Mouse (Mus musculus): ENCODE data around the gene Ccdc24. TPM values are rescaled to one million over a fixed set of nuclear protein-coding genes. Genes with fewer than 3 reads are reported as not detected.
A peak's percentile ranks its signal among the peaks of the same experiment; 100 is the strongest.

Gene Ccdc24
- polyA plus RNA-seq, 1 experiment from 2014 or later: 0.70 TPM

DNA sequence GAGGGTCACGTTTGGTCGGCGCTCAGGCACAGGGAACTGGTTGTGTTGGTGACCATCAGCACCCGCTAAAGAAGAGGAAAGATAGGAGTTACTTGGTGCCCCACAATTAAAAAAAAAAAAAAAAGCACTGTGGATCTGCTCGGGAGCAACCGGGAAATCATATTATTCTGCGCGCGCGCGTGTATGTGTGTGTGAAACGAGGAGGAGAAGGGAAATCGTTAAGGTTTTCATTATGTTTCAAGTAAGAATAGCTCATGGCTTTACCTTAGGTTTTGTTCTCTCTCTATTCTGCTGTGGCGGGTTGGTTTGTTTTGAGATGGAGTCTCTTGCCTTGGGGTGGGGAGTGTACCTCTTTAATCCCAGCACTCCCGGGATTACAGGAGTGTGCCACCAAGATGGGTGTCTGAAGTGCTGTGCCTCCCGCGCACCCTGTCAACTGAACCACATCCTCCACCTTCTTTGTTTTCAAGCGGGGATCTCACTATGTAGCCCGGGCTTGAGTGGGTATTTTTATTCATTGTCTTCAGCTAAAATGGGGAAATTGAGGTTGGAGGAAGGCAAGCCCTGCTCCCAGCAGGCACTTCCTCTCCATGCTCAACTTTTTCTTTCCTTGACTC, 43.2 kb upstream of the Ccdc24 start:
- WGBS: 2% methylated on average over 19 of the region's 19 CpGs
- Histone ChIP-seq H3K4me1 (ENCODE audit: control insufficient read depth in 2 of 2, insufficient read depth in 2 of 2, low read length in 2 of 2) (peaks cover 38 to 44% of the 10 kb centered on the region in 2 experiments), H3K27me3 (ENCODE audit: control insufficient read depth, insufficient read depth, low read length) (no peaks in the 10 kb centered on the region), H3K36me3 (ENCODE audit: control insufficient read depth, insufficient read depth, low read length) (peaks cover 24% of the 10 kb centered on the region), H3K4me2 (ENCODE audit: low read length) (peak overlapping the region; percentile 96), H3K27ac (replicated peaks in 1 of 2; ENCODE audit: control insufficient read depth in 1 of 2, insufficient read depth in 1 of 2, low read depth in 2 of 2, low read length in 2 of 2) (peak overlapping the region; percentile 57 to 87; a peak in 3 of 4 replicates), H3K4me3 (ENCODE audit: control insufficient read depth in 1 of 2, insufficient read depth in 1 of 2, low read depth in 1 of 2, low read length in 2 of 2) (peak overlapping the region; percentile 65 to 85), H3K9ac (ENCODE audit: low read length) (peak overlapping the region; percentile 91), H3K9me3 (ENCODE audit: control insufficient read depth, low read length) (no peaks in the 10 kb centered on the region)
- ATAC-seq (ENCODE audit: insufficient number of reproducible peaks, insufficient read depth, low FRiP score, low read depth): no peak

DNA sequence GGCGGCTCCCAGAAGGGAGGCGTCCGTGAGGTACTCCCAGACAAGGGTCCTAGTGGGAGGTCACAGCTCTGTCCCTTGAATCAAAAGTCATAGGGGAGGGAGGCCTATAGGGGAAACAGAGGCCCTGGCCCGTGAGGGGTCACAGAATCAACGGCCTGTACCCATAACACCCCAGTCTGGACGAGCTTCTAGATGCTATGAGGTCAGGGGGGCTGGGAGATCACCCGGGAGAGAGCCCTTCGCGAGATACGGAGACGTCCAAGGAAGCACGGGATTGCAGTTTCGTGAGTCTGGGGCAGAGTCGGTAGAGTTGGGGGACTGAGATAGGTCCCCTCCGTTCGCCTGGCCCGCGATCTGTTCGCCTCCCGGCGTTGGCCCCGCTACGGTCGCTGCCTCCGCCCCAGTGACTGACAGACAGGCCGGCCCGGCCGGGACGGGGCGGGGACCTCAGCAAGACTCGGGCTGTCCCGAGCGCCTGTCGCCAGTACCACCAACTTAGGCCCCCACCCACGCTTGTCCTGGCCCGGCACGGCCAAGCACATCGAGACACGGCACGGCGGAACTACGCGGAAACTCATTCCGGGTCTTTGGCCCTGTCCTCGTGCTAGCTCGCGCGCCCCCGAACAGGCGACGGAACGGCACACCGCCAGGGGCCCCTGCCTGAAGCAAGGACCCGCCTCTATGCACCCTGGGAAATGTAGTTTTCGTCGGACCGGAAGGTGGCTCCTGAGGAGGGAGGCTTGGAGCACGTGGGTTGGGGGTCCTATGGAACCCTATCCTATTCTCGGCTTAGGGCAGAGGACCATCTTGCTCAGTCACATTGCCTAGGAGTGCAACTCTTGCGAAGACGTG, 42.5 kb upstream of the Ccdc24 start, which contains the start of gene Ipo13:
TSS of gene Ipo13 (minus strand) at position 409 of the 852 bp plus-strand sequence.
- Histone ChIP-seq H3K4me1 (ENCODE audit: control insufficient read depth in 2 of 2, insufficient read depth in 2 of 2, low read length in 2 of 2) (peaks cover 38 to 44% of the 10 kb centered on the region in 2 experiments), H3K36me3 (ENCODE audit: control insufficient read depth, insufficient read depth, low read length) (peaks cover 31% of the 10 kb centered on the region), H3K27me3 (ENCODE audit: control insufficient read depth, insufficient read depth, low read length) (no peaks in the 10 kb centered on the region), H3K4me2 (ENCODE audit: low read length) (peak within 1 kb of the TSS; percentile 96), H3K4me3 (ENCODE audit: control insufficient read depth in 1 of 2, insufficient read depth in 1 of 2, low read depth in 1 of 2, low read length in 2 of 2) (peak within 1 kb of the TSS; percentile 65 to 85), H3K9ac (ENCODE audit: low read length) (peak within 1 kb of the TSS; percentile 91), H3K27ac (replicated peaks in 1 of 2; ENCODE audit: control insufficient read depth in 1 of 2, insufficient read depth in 1 of 2, low read depth in 2 of 2, low read length in 2 of 2) (peak within 1 kb of the TSS; percentile 87 to 95), H3K9me3 (ENCODE audit: control insufficient read depth, low read length) (no peaks in the 10 kb centered on the region)
- WGBS: under 1% methylated on average over 61 of the region's 61 CpGs
- peak; percentile 87 for ATAC-seq (ENCODE audit: insufficient number of reproducible peaks, insufficient read depth, low FRiP score, low read depth)

DNA sequence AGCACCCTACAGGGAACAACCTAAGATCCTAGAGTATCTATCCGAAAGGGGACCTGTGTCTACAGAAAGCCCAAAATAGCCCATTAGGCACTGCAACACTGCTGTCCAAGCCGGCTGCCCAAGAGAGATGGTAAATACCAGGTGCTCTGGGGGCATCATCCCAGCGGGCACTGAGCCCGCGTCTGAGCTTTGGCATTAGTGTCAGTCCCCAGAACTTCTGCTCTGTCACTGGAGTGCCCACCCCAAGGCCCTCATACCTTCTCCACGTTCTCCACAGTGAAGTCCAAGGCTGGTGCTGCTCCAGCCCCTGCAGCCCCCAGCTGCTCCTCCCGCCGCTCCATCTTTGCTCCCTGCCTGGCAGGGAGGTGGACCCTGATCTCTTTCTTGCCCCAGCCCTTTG, 41.7 kb upstream of the Ccdc24 start:
- no peak for ATAC-seq (ENCODE audit: insufficient number of reproducible peaks, insufficient read depth, low FRiP score, low read depth)
- WGBS: 14% methylated on average over 8 of the region's 8 CpGs
- H3K27ac ChIP-seq (replicated peaks in 1 of 2; ENCODE audit: control insufficient read depth in 1 of 2, insufficient read depth in 1 of 2, low read depth in 2 of 2, low read length in 2 of 2): 0 out of 4 replicates have a peak overlapping the region, but pooled peaks of 1 of the 2 experiments have one; percentile 87
- H3K4me1 ChIP-seq (ENCODE audit: control insufficient read depth in 2 of 2, insufficient read depth in 2 of 2, low read length in 2 of 2): peaks cover 39 to 46% of the 10 kb centered on the region in 2 experiments
- peak overlapping the region; percentile 91 for H3K9ac ChIP-seq (ENCODE audit: low read length)
- peak overlapping the region; percentile 96 for H3K4me2 ChIP-seq (ENCODE audit: low read length)
- H3K9me3 ChIP-seq (ENCODE audit: control insufficient read depth, low read length): no peaks in the 10 kb centered on the region
- H3K27me3 ChIP-seq (ENCODE audit: control insufficient read depth, insufficient read depth, low read length): no peaks in the 10 kb centered on the region
- H3K4me3 ChIP-seq (ENCODE audit: control insufficient read depth in 1 of 2, insufficient read depth in 1 of 2, low read depth in 1 of 2, low read length in 2 of 2): peak overlapping the region; percentile 65 to 85
- H3K36me3 ChIP-seq (ENCODE audit: control insufficient read depth, insufficient read depth, low read length): peaks cover 36% of the 10 kb centered on the region

DNA sequence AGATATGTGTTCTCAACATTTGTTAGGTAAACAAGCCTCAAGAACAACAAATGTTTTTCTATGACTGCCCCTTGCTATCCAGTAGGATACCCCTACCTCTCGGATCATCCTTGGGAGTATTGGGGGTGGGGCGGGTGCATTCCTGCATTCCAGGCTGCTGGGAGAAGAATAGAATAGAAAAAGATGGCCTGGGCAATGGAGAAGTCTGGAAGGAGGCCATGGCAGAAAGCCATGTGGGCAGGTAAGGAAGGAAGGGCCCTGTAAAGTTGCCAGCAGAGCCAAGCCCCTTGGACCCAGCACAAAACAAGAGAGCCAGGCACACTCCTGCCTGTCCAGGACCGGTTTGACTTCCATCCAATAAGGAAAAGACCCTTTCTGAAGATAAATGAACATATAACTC, 41.1 kb upstream of the Ccdc24 start:
- 34% methylated on average over 3 of the region's 3 CpGs for WGBS
- no peak for ATAC-seq (ENCODE audit: insufficient number of reproducible peaks, insufficient read depth, low FRiP score, low read depth)
- peaks cover 37% of the 10 kb centered on the region for H3K36me3 ChIP-seq (ENCODE audit: control insufficient read depth, insufficient read depth, low read length)
- H3K27ac ChIP-seq (replicated peaks in 1 of 2; ENCODE audit: control insufficient read depth in 1 of 2, insufficient read depth in 1 of 2, low read depth in 2 of 2, low read length in 2 of 2): 0 out of 4 replicates have a peak overlapping the region, but pooled peaks of 1 of the 2 experiments have one; percentile 87
- H3K4me2 ChIP-seq (ENCODE audit: low read length): peak overlapping the region; percentile 96
- H3K9ac ChIP-seq (ENCODE audit: low read length): peak overlapping the region; percentile 91
- H3K4me1 ChIP-seq (ENCODE audit: control insufficient read depth in 2 of 2, insufficient read depth in 2 of 2, low read length in 2 of 2): peaks cover 35 to 44% of the 10 kb centered on the region in 2 experiments
- H3K9me3 ChIP-seq (ENCODE audit: control insufficient read depth, low read length): no peaks in the 10 kb centered on the region
- H3K4me3 ChIP-seq (ENCODE audit: control insufficient read depth in 1 of 2, insufficient read depth in 1 of 2, low read depth in 1 of 2, low read length in 2 of 2): peak overlapping the region; percentile 65 to 85; a peak in 3 of 4 replicates
- H3K27me3 ChIP-seq (ENCODE audit: control insufficient read depth, insufficient read depth, low read length): no peaks in the 10 kb centered on the region

DNA sequence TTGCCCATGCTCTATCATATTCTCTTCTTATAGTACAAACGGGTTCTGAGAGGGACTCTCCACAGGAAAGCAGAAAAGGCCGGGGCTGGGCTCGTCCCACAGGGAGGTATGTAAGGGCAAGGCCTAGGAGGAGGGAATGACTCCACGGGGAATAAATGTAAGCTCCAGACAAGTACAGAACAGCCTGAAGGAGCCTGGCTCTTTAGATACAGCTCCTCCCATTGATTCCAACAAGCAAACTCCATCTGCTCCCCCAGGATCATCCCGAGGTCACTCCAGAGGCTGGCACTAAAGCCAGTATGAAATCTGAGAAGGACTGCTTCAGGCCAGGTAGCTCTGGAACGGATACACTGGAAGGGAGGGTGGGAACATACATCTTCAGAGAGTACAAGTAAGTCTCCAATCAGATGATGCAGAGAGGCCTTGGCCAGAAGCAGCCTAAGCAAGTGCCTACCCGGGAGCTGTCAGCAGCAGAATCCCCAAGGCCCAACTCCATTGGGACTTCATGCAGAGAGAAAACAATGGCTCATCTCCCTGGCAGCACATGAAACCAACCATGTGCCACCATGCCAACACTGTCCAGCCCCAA, 40.4 kb upstream of the Ccdc24 start:
- no peak overlapping the region for H3K27ac ChIP-seq (replicated peaks in 1 of 2; ENCODE audit: control insufficient read depth in 1 of 2, insufficient read depth in 1 of 2, low read depth in 2 of 2, low read length in 2 of 2)
- H3K27me3 ChIP-seq (ENCODE audit: control insufficient read depth, insufficient read depth, low read length): no peaks in the 10 kb centered on the region
- H3K36me3 ChIP-seq (ENCODE audit: control insufficient read depth, insufficient read depth, low read length): peaks cover 43% of the 10 kb centered on the region
- 60% methylated on average over 7 of the region's 7 CpGs for WGBS
- H3K4me3 ChIP-seq (ENCODE audit: control insufficient read depth in 1 of 2, insufficient read depth in 1 of 2, low read depth in 1 of 2, low read length in 2 of 2): no peak overlapping the region
- ATAC-seq (ENCODE audit: insufficient number of reproducible peaks, insufficient read depth, low FRiP score, low read depth): no peak
- peak overlapping the region; percentile 96 for H3K4me2 ChIP-seq (ENCODE audit: low read length)
- peaks cover 31 to 37% of the 10 kb centered on the region in 2 experiments for H3K4me1 ChIP-seq (ENCODE audit: control insufficient read depth in 2 of 2, insufficient read depth in 2 of 2, low read length in 2 of 2)
- H3K9ac ChIP-seq (ENCODE audit: low read length): peak overlapping the region; percentile 18; the same call in 1 of the 2 replicates
- H3K9me3 ChIP-seq (ENCODE audit: control insufficient read depth, low read length): no peaks in the 10 kb centered on the region

DNA sequence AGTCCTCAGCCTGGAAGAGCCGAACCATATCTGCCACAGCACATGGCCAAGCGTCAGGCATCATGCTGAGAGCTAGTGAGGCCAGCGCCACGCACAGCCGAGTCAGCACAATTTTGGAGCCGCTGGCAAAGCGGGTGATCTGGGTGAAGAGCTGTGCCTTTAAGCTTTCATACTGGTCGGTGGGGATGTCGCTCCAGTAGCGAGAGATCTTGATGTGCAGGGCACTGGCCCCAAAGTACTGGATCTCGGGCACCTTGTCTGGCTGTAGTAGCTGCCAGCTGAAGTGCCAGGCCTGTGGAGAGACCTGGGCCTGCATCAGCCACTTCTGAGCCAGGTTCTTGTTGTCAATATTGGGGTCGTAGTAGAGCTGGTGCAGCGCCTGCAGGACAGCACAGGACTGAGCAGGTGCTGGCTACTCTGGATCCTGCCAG, 39.8 kb upstream of the Ccdc24 start:
- Histone ChIP-seq H3K9me3 (ENCODE audit: control insufficient read depth, low read length) (no peaks in the 10 kb centered on the region), H3K9ac (ENCODE audit: low read length) (no peak overlapping the region), H3K4me2 (ENCODE audit: low read length) (no peak overlapping the region), H3K4me1 (ENCODE audit: control insufficient read depth in 2 of 2, insufficient read depth in 2 of 2, low read length in 2 of 2) (peaks cover 25 to 31% of the 10 kb centered on the region in 2 experiments), H3K27me3 (ENCODE audit: control insufficient read depth, insufficient read depth, low read length) (no peaks in the 10 kb centered on the region), H3K4me3 (ENCODE audit: control insufficient read depth in 1 of 2, insufficient read depth in 1 of 2, low read depth in 1 of 2, low read length in 2 of 2) (no peak overlapping the region), H3K36me3 (ENCODE audit: control insufficient read depth, insufficient read depth, low read length) (peaks cover 48% of the 10 kb centered on the region), H3K27ac (replicated peaks in 1 of 2; ENCODE audit: control insufficient read depth in 1 of 2, insufficient read depth in 1 of 2, low read depth in 2 of 2, low read length in 2 of 2) (no peak overlapping the region)
- ATAC-seq (ENCODE audit: insufficient number of reproducible peaks, insufficient read depth, low FRiP score, low read depth): no peak
- 92% methylated on average over 13 of the region's 13 CpGs for WGBS

DNA sequence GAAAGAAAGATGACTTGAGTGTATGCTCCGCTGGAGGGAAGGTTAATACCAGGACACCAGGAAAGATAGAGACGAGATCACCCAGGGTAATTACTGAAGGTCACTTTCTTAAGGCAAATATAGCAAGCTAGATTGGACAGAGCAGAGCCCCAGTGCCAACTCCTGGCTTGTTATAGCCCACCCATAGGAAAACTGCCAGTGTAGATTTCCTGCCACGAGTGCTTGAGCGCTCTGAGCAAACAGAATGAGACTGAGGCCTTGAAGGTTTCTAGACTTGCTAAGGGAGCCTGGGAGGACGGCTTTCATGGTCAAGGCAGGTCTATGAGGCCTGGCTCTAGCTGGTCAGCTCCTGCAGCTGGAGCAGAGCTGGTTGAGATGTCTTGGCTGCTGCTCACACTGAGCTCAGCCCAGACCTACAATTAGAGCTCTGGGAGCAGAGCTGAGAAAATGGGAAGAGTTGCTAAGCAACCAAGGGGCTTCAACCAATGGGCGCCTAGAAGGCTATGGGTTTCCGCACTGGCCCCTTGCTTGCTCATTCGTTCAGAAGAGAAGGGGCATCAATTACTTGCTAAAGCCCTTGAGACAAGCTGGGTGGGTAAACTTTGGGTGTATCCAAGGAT, 36.6 kb upstream of the Ccdc24 start:
- WGBS: 84% methylated on average over 8 of the region's 8 CpGs
- Histone ChIP-seq H3K9ac (ENCODE audit: low read length) (no peak overlapping the region), H3K27ac (replicated peaks in 1 of 2; ENCODE audit: control insufficient read depth in 1 of 2, insufficient read depth in 1 of 2, low read depth in 2 of 2, low read length in 2 of 2) (no peak overlapping the region), H3K9me3 (ENCODE audit: control insufficient read depth, low read length) (no peaks in the 10 kb centered on the region), H3K4me3 (ENCODE audit: control insufficient read depth in 1 of 2, insufficient read depth in 1 of 2, low read depth in 1 of 2, low read length in 2 of 2) (no peak overlapping the region), H3K27me3 (ENCODE audit: control insufficient read depth, insufficient read depth, low read length) (no peaks in the 10 kb centered on the region), H3K4me1 (ENCODE audit: control insufficient read depth in 2 of 2, insufficient read depth in 2 of 2, low read length in 2 of 2) (peaks cover 14 to 24% of the 10 kb centered on the region in 2 experiments), H3K4me2 (ENCODE audit: low read length) (no peak overlapping the region), H3K36me3 (ENCODE audit: control insufficient read depth, insufficient read depth, low read length) (peaks cover 77% of the 10 kb centered on the region)
- no peak for ATAC-seq (ENCODE audit: insufficient number of reproducible peaks, insufficient read depth, low FRiP score, low read depth)

Measured in heart, embryonic 14.5 days (tissue).